Mouse (Mus musculus) kidney, adult 2 months (tissue): ENCODE data around the gene March1. TPM values are rescaled to one million over a fixed set of nuclear protein-coding genes. Genes with fewer than 3 reads are reported as not detected.

Experiments
- DNase-seq: peaks from one replicate; pipeline ENCODE4 v3.0.0; 2021
- H3K27ac ChIP-seq: fragments of 200-500 bp; 2 replicates; pipeline ENCODE4 v1.5.1; 2012; ENCODE audit warnings: low read depth, low read length, control low read depth, inconsistent platforms; ENCODE audit not compliant: insufficient read depth
- H3K27me3 ChIP-seq: fragments of 200-500 bp; replicated peaks from 2 replicates; pipeline ENCODE4 v1.6.1; 2012; ENCODE audit warnings: mild to moderate bottlenecking, moderate library complexity, low read length, inconsistent platforms; ENCODE audit not compliant: control insufficient read depth, insufficient read depth
- H3K36me3 ChIP-seq: fragments of 200-500 bp; 2 replicates; pipeline ENCODE4 v1.6.1; 2012; ENCODE audit warnings: mild to moderate bottlenecking, moderate library complexity, low read length, inconsistent platforms; ENCODE audit not compliant: control insufficient read depth, insufficient read depth
- H3K4me1 ChIP-seq: fragments of 200-500 bp; 2 replicates; pipeline ENCODE4 v1.6.1; 2011; ENCODE audit warnings: low read length; ENCODE audit not compliant: control insufficient read depth, insufficient read depth
- H3K4me3 ChIP-seq: fragments of 200-500 bp; 2 replicates; pipeline ENCODE4 v1.5.1; 2011; ENCODE audit warnings: mild to moderate bottlenecking, low read depth, low read length, control low read depth; ENCODE audit not compliant: insufficient read depth
- CTCF ChIP-seq: fragments of 200-500 bp; conservative IDR thresholded peaks from 2 replicates; pipeline ENCODE4 v1.5.1; 2011; ENCODE audit warnings: low read depth, mild to moderate bottlenecking, control low read depth, low read length, moderate library complexity, mixed read lengths; ENCODE audit not compliant: insufficient read depth, insufficient read length
- POLR2A ChIP-seq: fragments of 200-500 bp; IDR thresholded peaks from one replicate; pipeline ENCODE4 v1.6.1; 2011; ENCODE audit warnings: low read depth, low read length, control low read depth
- WGBS: fragments of 180-500 bp; shearing (Covaris S2); methylation state at CpG from one replicate; pipeline ENCODE4 v1.1.7; 2018; 5-methylcytosine and 5-hydroxymethylcytosine counted together
- polyA plus RNA-seq: library from polyadenylated mRNA; depleted of rRNA; stranded (reverse); fragments of >200 nt; gene quantifications from 2 replicates; pipeline ENCODE4 v1.2.3, GENCODE M21; 2012

The March1 gene
- polyA plus RNA-seq, 1 experiment, result 1.6 TPM

GRCm38 (mm10) chr8:65922294-65923019, 304.8 kb downstream of the March1 start:
- Histone ChIP-seq H3K27me3 (no peaks in the 10 kb centered on the region), H3K4me1 (no peaks in the 10 kb centered on the region), H3K36me3 (no peaks in the 10 kb centered on the region), H3K4me3 (no peak overlapping the region), H3K27ac (no peak overlapping the region)
- TF ChIP-seq CTCF (no peak), POLR2A (no peak)
- WGBS, result 82% methylated on average over 3 of the region's 3 CpGs
- no peak for DNase-seq

- DNase-seq, result no peak
- TF ChIP-seq POLR2A, result no peak
- TF ChIP-seq CTCF, result no peak
- Histone ChIP-seq H3K27me3 (no peaks in the 10 kb centered on the region), H3K4me3 (no peak overlapping the region), H3K36me3 (no peaks in the 10 kb centered on the region), H3K27ac (no peak overlapping the region), H3K4me1 (no peaks in the 10 kb centered on the region)
- WGBS, result 54% methylated on average over 5 of the region's 5 CpGs
Measured at GRCm38 (mm10) chr8:65956948-65957347, 339.2 kb downstream of the March1 start.

- no peak for DNase-seq
- no peak for TF ChIP-seq CTCF
- no peak for TF ChIP-seq POLR2A
- Histone ChIP-seq H3K4me1 (no peaks in the 10 kb centered on the region), H3K27me3 (no peaks in the 10 kb centered on the region), H3K27ac (no peak overlapping the region), H3K4me3 (no peak overlapping the region), H3K36me3 (no peaks in the 10 kb centered on the region)
Measured at GRCm38 (mm10) chr8:65957492-65957891, 339.8 kb downstream of the March1 start.

GRCm38 (mm10) chr8:65966502-65967222, 349.0 kb downstream of the March1 start:
- no peak for DNase-seq
- Histone ChIP-seq H3K27ac (no peak overlapping the region), H3K4me3 (no peak overlapping the region), H3K4me1 (no peaks in the 10 kb centered on the region), H3K27me3 (no peaks in the 10 kb centered on the region), H3K36me3 (no peaks in the 10 kb centered on the region)
- 17% methylated on average over 10 of the region's 10 CpGs for WGBS
- TF ChIP-seq POLR2A, result no peak
- TF ChIP-seq CTCF, result no peak

GRCm38 (mm10) chr8:65967223-65967778, 349.6 kb downstream of the March1 start:
- 76% methylated on average over 8 of the region's 8 CpGs for WGBS
- no peak for TF ChIP-seq POLR2A

GRCm38 (mm10) chr8:65976905-65977304, 359.2 kb downstream of the March1 start:
- Histone ChIP-seq H3K36me3 (no peaks in the 10 kb centered on the region), H3K4me3 (no peak overlapping the region), H3K27me3 (no peaks in the 10 kb centered on the region), H3K27ac (no peak overlapping the region), H3K4me1 (no peaks in the 10 kb centered on the region)
- WGBS, result 77% methylated on average over 5 of the region's 5 CpGs
- no peak for DNase-seq
- TF ChIP-seq POLR2A (no peak), CTCF (no peak)

More at GRCm38 (mm10) chr8:65967223-65967778, 349.6 kb downstream of the March1 start:
- Histone ChIP-seq H3K4me1 (no peaks in the 10 kb centered on the region), H3K4me3 (no peak overlapping the region), H3K27me3 (no peaks in the 10 kb centered on the region), H3K36me3 (no peaks in the 10 kb centered on the region), H3K27ac (no peak overlapping the region)
- DNase-seq, result no peak

GRCm38 (mm10) chr8:65982039-65982438, 364.3 kb downstream of the March1 start:
- Histone ChIP-seq H3K27me3 (no peaks in the 10 kb centered on the region), H3K4me3 (no peak overlapping the region), H3K27ac (no peak overlapping the region), H3K4me1 (no peaks in the 10 kb centered on the region), H3K36me3 (no peaks in the 10 kb centered on the region)
- 68% methylated on average over 2 of the region's 2 CpGs for WGBS
- DNase-seq, result no peak
- TF ChIP-seq CTCF (no peak), POLR2A (no peak)
